Mouse (Mus musculus) heart, postnatal 0 days (tissue): ENCODE measurements at regions not wholly inside any gene's neighbourhood (a gene's known extent, or its start where the extent isn't known, plus 50 kb on each side); places are given as distances from the start of the nearest gene placed in this dataset.

Experiments used
- CTCF ChIP-seq: IDR thresholded peaks from 2 replicates; pipeline ENCODE4 v1.5.1; 2016; ENCODE audit warnings: antibody characterized with exemption, control low read depth, low read depth
- EP300 ChIP-seq: IDR thresholded peaks from 2 replicates; pipeline ENCODE4 v1.6.1; 2016; ENCODE audit warnings: antibody characterized with exemption, low read depth

DNA sequence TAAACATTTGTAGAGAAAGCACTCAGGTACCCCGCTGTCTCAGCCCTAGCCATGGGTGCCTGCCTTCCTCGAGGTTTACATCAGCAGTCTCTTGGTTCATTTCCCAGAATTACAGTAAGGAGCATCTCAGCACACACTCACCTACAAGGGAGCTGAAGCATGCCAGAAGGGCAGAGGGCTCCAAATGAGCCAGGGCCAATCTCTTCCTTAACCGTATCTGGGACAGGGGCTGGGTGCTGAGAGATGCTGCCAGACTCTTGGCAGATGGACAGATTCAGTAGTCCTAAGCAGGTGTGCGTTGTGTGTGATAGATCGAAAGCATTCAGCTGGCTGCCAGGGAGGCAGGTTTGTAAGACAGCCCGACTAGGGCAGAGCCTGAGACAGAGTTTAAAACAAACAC, 97.0 kb downstream of the Fam168b start:
- TF ChIP-seq CTCF (no peak), EP300 (no peak)
